Mouse (Mus musculus) heart, embryonic 10.5 days (tissue): ENCODE measurements around the gene Prim2. TPM values are rescaled to one million over a fixed set of nuclear protein-coding genes. Genes with fewer than 3 reads are reported as not detected.

Experiments used
- polyA plus RNA-seq: library from polyadenylated mRNA; unstranded; fragments of >200 nt; fragmentation: Nextera tagmentation; extraction: Ambion mirVana; gene quantifications from 2 replicates; pipeline ENCODE4 v1.2.1, GENCODE M21; 2016

Gene Prim2
- polyA plus RNA-seq, 1 experiment from 2014 or later = 35.0 TPM

Other genes starting within 250 kb of the Prim2 start
- gene Rab23, start 50.1 kb upstream of the Prim2 start, polyA plus RNA-seq = 16.1 and 18.1 TPM in 2 replicates
- gene Bag2, start 88.0 kb upstream of the Prim2 start, polyA plus RNA-seq = 104 and 115 TPM in 2 replicates
- 19.3 and 23.5 TPM in 2 replicates for gene Zfp451, start 144.8 kb upstream of the Prim2 start, polyA plus RNA-seq
- 2.6 and 2.9 TPM in 2 replicates for gene Bend6, start 238.0 kb upstream of the Prim2 start, polyA plus RNA-seq
- 15.0 and 16.2 TPM in 2 replicates for gene Dst, start 238.4 kb upstream of the Prim2 start, polyA plus RNA-seq